26 mouse cellular contexts compared by ENCODE assay signal in the genomic region with DNA sequence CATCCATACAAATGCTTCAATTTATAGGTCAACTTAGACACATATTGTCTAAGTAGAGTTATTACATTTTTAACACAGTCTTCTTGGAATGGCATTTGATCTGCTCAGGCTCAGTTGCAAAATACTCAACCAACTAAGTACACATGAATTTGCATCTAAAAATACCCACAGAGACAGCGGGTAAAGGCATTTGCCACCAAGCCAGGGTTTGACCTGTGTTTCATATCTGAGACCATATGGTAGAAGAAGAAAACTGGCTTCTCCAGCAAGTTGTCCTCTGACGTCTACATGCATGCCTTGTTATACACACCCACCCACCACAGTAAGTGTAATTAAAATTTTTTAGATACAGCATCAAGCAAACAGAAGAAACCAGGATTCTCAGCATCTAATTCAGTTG. TPM values are rescaled to one million over a fixed set of nuclear protein-coding genes. Genes with fewer than 3 reads are reported as not detected.
"Had no signal": no experiment of that assay in that cellular context is flagged by ENCODE, and none has a peak within 500 bp of the region (broad histone marks: within the 10 kb centered on the region; RNA-seq: fewer than 3 reads in every experiment).

No protein-coding gene starts in this region.

- H3K9me3 ChIP-seq: heart, embryonic 10.5 days; heart, embryonic 12.5 days; hindbrain, embryonic 13.5 days; hindbrain, embryonic 15.5 days; kidney, embryonic 15.5 days; limb, embryonic 13.5 days; limb, embryonic 15.5 days; liver, embryonic 12.5 days had no signal

- H3K36me3 ChIP-seq: heart, embryonic 10.5 days; heart, embryonic 12.5 days; kidney, embryonic 15.5 days; limb, embryonic 13.5 days; limb, embryonic 15.5 days; liver, embryonic 12.5 days had no signal

- H3K4me3 ChIP-seq: heart, adult 2 months; heart, embryonic 10.5 days; heart, embryonic 12.5 days; hindbrain, embryonic 13.5 days; hindbrain, embryonic 15.5 days; kidney, embryonic 15.5 days; limb, embryonic 13.5 days; limb, embryonic 15.5 days; liver, embryonic 12.5 days had no signal

- H3K9ac ChIP-seq: heart, embryonic 12.5 days; hindbrain, embryonic 13.5 days; hindbrain, embryonic 15.5 days; kidney, embryonic 15.5 days; limb, embryonic 13.5 days; limb, embryonic 15.5 days; liver, embryonic 12.5 days; liver, embryonic 14.5 days had no signal

- H3K4me1 ChIP-seq: heart, embryonic 10.5 days; heart, embryonic 12.5 days; hindbrain, embryonic 13.5 days; hindbrain, embryonic 15.5 days; kidney, embryonic 15.5 days; limb, embryonic 13.5 days; limb, embryonic 15.5 days; liver, embryonic 12.5 days had no signal

- DNase-seq: gastrocnemius, postnatal 14 days; gastrocnemius, postnatal 36 days; heart, adult 2 months; heart, postnatal 14 days; heart, postnatal 36 days; kidney, adult 11 months; kidney, adult 2 months; kidney, adult 9 months; kidney, postnatal 14 days; kidney, postnatal 36 days; layer of hippocampus, adult 9-11 months; layer of hippocampus, postnatal 36 days; left cerebral cortex, postnatal 4 days had no signal

- H3K27ac ChIP-seq: heart, adult 2 months; heart, embryonic 10.5 days; hindbrain, embryonic 13.5 days; hindbrain, embryonic 15.5 days; hindbrain, postnatal 0 days; kidney, embryonic 15.5 days; kidney, postnatal 0 days; limb, embryonic 13.5 days; limb, embryonic 15.5 days; liver, embryonic 12.5 days; liver, embryonic 14.5 days had no signal

- H3K27me3 ChIP-seq: heart, embryonic 12.5 days; hindbrain, embryonic 13.5 days; hindbrain, embryonic 15.5 days; kidney, embryonic 15.5 days; limb, embryonic 13.5 days; limb, embryonic 15.5 days; liver, embryonic 12.5 days had no signal

- H3K4me2 ChIP-seq: heart, embryonic 12.5 days; hindbrain, embryonic 13.5 days; hindbrain, embryonic 15.5 days; kidney, embryonic 15.5 days; limb, embryonic 13.5 days; limb, embryonic 15.5 days; liver, embryonic 12.5 days had no signal

- ATAC-seq: hindbrain, postnatal 0 days; intestine, embryonic 16.5 days; liver, embryonic 12.5 days had no signal

RNA-seq across cellular contexts. Expression of gene Fez1, which starts 52.1 kb away (rescaled TPM):
- polyA plus RNA-seq: liver, adult 2 months had no signal
